Mouse (Mus musculus): ENCODE results near the gene Mxra7.

The Mxra7 gene

GRCm38 (mm10) chr11:116840748-116841147 is 12.9 kb upstream of the Mxra7 start:
- no peaks in the 10 kb centered on the region for H3K27me3 ChIP-seq (ENCODE audit: insufficient read depth, low read length)
- no peaks in the 10 kb centered on the region for H3K9me3 ChIP-seq (ENCODE audit: low read length)
- H3K4me3 ChIP-seq (replicated peaks; ENCODE audit: low read length), result peak overlapping the region; percentile 98
- no peak for TF ChIP-seq CTCF (conservative IDR thresholded peaks at IDR 0.05; ENCODE audit: low read length)
- TF ChIP-seq NANOG (IDR thresholded peaks at IDR 0.05; ENCODE audit: borderline replicate concordance, low read length), result no peak
- TF ChIP-seq POU5F1 (IDR thresholded peaks at IDR 0.05; ENCODE audit: borderline replicate concordance, low read length), result no peak
- peaks cover 79% of the 10 kb centered on the region for H3K4me1 ChIP-seq (replicated peaks; ENCODE audit: low read depth, low read length)
- H3K36me3 ChIP-seq (ENCODE audit: insufficient read depth, low read length), result peaks cover 72% of the 10 kb centered on the region

- H3K36me3 ChIP-seq (ENCODE audit: insufficient read depth, low read length), result peaks cover 77% of the 10 kb centered on the region
- H3K4me3 ChIP-seq (replicated peaks; ENCODE audit: low read length), result peak overlapping the region; percentile 20; the same call in 1 of the 2 replicates
- H3K27me3 ChIP-seq (ENCODE audit: insufficient read depth, low read length), result no peaks in the 10 kb centered on the region
- peaks cover 81% of the 10 kb centered on the region for H3K4me1 ChIP-seq (replicated peaks; ENCODE audit: low read depth, low read length)
- no peak for TF ChIP-seq POU5F1 (IDR thresholded peaks at IDR 0.05; ENCODE audit: borderline replicate concordance, low read length)
- TF ChIP-seq NANOG (IDR thresholded peaks at IDR 0.05; ENCODE audit: borderline replicate concordance, low read length), result no peak
- no peak for TF ChIP-seq CTCF (conservative IDR thresholded peaks at IDR 0.05; ENCODE audit: low read length)
- no peaks in the 10 kb centered on the region for H3K9me3 ChIP-seq (ENCODE audit: low read length)
These were observed 11.8 kb upstream of the Mxra7 start for GRCm38 (mm10) chr11:116839601-116840000.

DNA sequence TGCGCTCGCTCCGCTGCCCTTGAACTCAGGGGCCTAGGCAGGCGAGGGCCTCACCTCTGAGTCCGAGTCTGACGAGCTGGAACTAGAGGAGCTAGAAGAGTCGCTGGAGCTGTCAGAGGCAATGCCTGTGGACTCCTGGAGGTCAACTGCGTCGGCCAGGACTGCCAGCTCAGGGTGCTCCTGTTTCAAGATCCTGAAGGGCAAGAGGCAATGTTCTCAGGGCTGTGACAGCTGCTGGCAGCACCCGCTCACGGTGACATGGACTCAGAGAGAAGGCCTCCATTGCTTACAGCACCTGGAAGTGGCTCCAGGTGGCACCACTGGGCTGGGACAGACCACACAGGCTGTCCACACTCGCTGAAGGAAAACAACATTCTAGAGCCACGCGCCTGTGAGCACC is 11.1 kb upstream of the Mxra7 start:
- H3K9me3 ChIP-seq (ENCODE audit: low read length), result no peaks in the 10 kb centered on the region
- H3K36me3 ChIP-seq (ENCODE audit: insufficient read depth, low read length), result peaks cover 84% of the 10 kb centered on the region
- H3K27me3 ChIP-seq (ENCODE audit: insufficient read depth, low read length), result no peaks in the 10 kb centered on the region
- 0 out of 2 replicates have a peak overlapping the region, but pooled peaks have one; percentile 10 for H3K4me3 ChIP-seq (replicated peaks; ENCODE audit: low read length)
- TF ChIP-seq NANOG (IDR thresholded peaks at IDR 0.05; ENCODE audit: borderline replicate concordance, low read length) (no peak), CTCF (conservative IDR thresholded peaks at IDR 0.05; ENCODE audit: low read length) (no peak), POU5F1 (IDR thresholded peaks at IDR 0.05; ENCODE audit: borderline replicate concordance, low read length) (no peak)
- peaks cover 81% of the 10 kb centered on the region for H3K4me1 ChIP-seq (replicated peaks; ENCODE audit: low read depth, low read length)

- TF ChIP-seq CTCF (conservative IDR thresholded peaks at IDR 0.05; ENCODE audit: low read length), result peak; percentile 32; the same call in 1 of the 2 replicates
- no peak for TF ChIP-seq POU5F1 (IDR thresholded peaks at IDR 0.05; ENCODE audit: borderline replicate concordance, low read length)
- Histone ChIP-seq H3K36me3 (ENCODE audit: insufficient read depth, low read length) (peaks cover 95% of the 10 kb centered on the region), H3K4me3 (replicated peaks; ENCODE audit: low read length) (no peak overlapping the region), H3K27me3 (ENCODE audit: insufficient read depth, low read length) (no peaks in the 10 kb centered on the region), H3K9me3 (ENCODE audit: low read length) (no peaks in the 10 kb centered on the region), H3K4me1 (replicated peaks; ENCODE audit: low read depth, low read length) (peaks cover 95% of the 10 kb centered on the region)
These were observed 9.6 kb upstream of the Mxra7 start for GRCm38 (mm10) chr11:116837441-116837840.

GRCm38 (mm10) chr11:116836283-116836682 is 8.4 kb upstream of the Mxra7 start:
- no peak for TF ChIP-seq POU5F1 (IDR thresholded peaks at IDR 0.05; ENCODE audit: borderline replicate concordance, low read length)
- no peak for TF ChIP-seq CTCF (conservative IDR thresholded peaks at IDR 0.05; ENCODE audit: low read length)
- no peak for TF ChIP-seq NANOG (IDR thresholded peaks at IDR 0.05; ENCODE audit: borderline replicate concordance, low read length)
- H3K9me3 ChIP-seq (ENCODE audit: low read length), result no peaks in the 10 kb centered on the region
- no peaks in the 10 kb centered on the region for H3K27me3 ChIP-seq (ENCODE audit: insufficient read depth, low read length)
- H3K36me3 ChIP-seq (ENCODE audit: insufficient read depth, low read length), result peaks cover 86% of the 10 kb centered on the region
- H3K4me1 ChIP-seq (replicated peaks; ENCODE audit: low read depth, low read length), result peaks cover 98% of the 10 kb centered on the region
- no peak overlapping the region for H3K4me3 ChIP-seq (replicated peaks; ENCODE audit: low read length)

GRCm38 (mm10) chr11:116834954-116835353 is 7.1 kb upstream of the Mxra7 start:
- Histone ChIP-seq H3K36me3 (ENCODE audit: insufficient read depth, low read length) (peaks cover 72% of the 10 kb centered on the region), H3K9me3 (ENCODE audit: low read length) (no peaks in the 10 kb centered on the region), H3K4me3 (replicated peaks; ENCODE audit: low read length) (no peak overlapping the region), H3K4me1 (replicated peaks; ENCODE audit: low read depth, low read length) (peaks cover 91% of the 10 kb centered on the region), H3K27me3 (ENCODE audit: insufficient read depth, low read length) (no peaks in the 10 kb centered on the region)
- TF ChIP-seq POU5F1 (IDR thresholded peaks at IDR 0.05; ENCODE audit: borderline replicate concordance, low read length) (no peak), NANOG (IDR thresholded peaks at IDR 0.05; ENCODE audit: borderline replicate concordance, low read length) (no peak), CTCF (conservative IDR thresholded peaks at IDR 0.05; ENCODE audit: low read length) (no peak)

- Histone ChIP-seq H3K36me3 (ENCODE audit: insufficient read depth, low read length) (peaks cover 45% of the 10 kb centered on the region), H3K27me3 (ENCODE audit: insufficient read depth, low read length) (peaks cover 13% of the 10 kb centered on the region), H3K4me3 (replicated peaks; ENCODE audit: low read length) (no peak overlapping the region), H3K9me3 (ENCODE audit: low read length) (no peaks in the 10 kb centered on the region), H3K4me1 (replicated peaks; ENCODE audit: low read depth, low read length) (peaks cover 83% of the 10 kb centered on the region)
- TF ChIP-seq NANOG (IDR thresholded peaks at IDR 0.05; ENCODE audit: borderline replicate concordance, low read length), result no peak
- TF ChIP-seq CTCF (conservative IDR thresholded peaks at IDR 0.05; ENCODE audit: low read length), result no peak
These were observed 4.4 kb upstream of the Mxra7 start for GRCm38 (mm10) chr11:116832172-116832685.

DNA sequence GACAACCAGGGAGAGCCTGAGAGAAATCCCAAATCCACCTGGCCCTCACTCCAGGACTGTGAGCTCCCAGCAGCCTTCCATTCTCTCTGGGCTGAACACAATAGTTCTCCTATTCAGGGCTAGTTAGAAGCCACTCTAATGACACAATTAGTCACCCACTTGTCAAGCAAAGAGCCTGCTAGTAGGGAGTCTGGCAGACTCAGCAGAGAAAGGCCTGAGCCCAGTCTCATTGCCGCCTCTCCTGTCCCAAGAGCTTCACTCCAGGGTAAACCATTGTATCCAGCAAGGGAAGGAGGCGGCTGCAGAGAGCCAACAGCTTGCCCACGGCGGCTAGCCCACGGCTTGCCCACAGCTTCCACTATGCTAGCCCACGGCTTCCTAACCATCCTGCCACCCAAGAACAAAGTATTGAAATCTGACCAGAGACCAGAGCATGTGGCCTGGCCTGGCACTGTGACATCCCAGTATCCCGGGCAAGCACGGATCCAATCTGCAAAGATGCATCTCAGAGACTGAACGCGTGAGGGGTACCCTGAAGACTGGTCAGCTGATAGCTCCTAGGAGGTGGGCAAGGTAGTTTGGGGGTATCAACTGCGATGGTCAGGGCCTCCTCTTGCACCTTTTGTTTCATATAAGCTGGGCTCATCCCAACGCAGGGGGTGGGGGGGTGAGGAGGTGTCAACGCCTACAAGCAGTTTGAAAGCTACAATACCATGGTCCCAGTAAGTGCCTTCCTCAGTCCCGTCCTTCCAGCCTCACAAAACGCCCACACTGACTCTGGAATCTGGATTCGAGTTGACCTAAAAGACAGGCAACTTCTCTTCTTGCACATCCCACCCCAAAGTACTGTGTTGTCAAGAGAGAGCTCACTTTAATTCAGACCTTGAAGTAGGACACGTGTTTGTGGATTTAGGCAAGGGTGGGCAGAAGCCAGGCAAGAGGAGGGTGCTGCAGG is 1.0 kb downstream of the Mxra7 start:
- H3K36me3 ChIP-seq (ENCODE audit: insufficient read depth, low read length), result no peaks in the 10 kb centered on the region
- H3K4me1 ChIP-seq (replicated peaks; ENCODE audit: low read depth, low read length), result peaks cover 61% of the 10 kb centered on the region
- peaks cover 26% of the 10 kb centered on the region for H3K27me3 ChIP-seq (ENCODE audit: insufficient read depth, low read length)
- no peaks in the 10 kb centered on the region for H3K9me3 ChIP-seq (ENCODE audit: low read length)
- peak overlapping the region; percentile 91 for H3K4me3 ChIP-seq (replicated peaks; ENCODE audit: low read length)
- no peak for TF ChIP-seq CTCF (conservative IDR thresholded peaks at IDR 0.05; ENCODE audit: low read length)
- TF ChIP-seq POU5F1 (IDR thresholded peaks at IDR 0.05; ENCODE audit: borderline replicate concordance, low read length), result no peak
- no peak; the same call in 1 of the 2 replicates for TF ChIP-seq NANOG (IDR thresholded peaks at IDR 0.05; ENCODE audit: borderline replicate concordance, low read length)
